Mouse (Mus musculus) hematopoietic stem cell, adult 5-6 weeks (primary cell): Measurements from ENCODE around the gene N4bp1. TPM values are rescaled to one million over a fixed set of nuclear protein-coding genes. Genes with fewer than 3 reads are reported as not detected.

Source experiments
- ATAC-seq, 2 experiments: fragments of 125-278 bp in 1 of 2; replicated peaks in 1 of 2; 2 replicates each; pipeline ENCODE4 v1.8.0; 2016 to 2017; ENCODE audit warnings: inconsistent platforms in 2 of 2, mild to moderate bottlenecking in 2 of 2, moderate number of reproducible peaks in 2 of 2, low read depth in 1 of 2, moderate TSS enrichment in 1 of 2; ENCODE audit not compliant: low FRiP score in 2 of 2, poor library complexity in 2 of 2, severe bottlenecking in 2 of 2, insufficient read depth in 1 of 2, low TSS enrichment in 1 of 2
- total RNA-seq: library from RNA; stranded (forward); fragments of 172-1452, 232-1000 nt; gene quantifications from 2 replicates; pipeline ENCODE4 v1.2.3, GENCODE M21; 2017

Gene N4bp1
- total RNA-seq, 1 experiment from 2014 or later, result 19.5 TPM

DNA sequence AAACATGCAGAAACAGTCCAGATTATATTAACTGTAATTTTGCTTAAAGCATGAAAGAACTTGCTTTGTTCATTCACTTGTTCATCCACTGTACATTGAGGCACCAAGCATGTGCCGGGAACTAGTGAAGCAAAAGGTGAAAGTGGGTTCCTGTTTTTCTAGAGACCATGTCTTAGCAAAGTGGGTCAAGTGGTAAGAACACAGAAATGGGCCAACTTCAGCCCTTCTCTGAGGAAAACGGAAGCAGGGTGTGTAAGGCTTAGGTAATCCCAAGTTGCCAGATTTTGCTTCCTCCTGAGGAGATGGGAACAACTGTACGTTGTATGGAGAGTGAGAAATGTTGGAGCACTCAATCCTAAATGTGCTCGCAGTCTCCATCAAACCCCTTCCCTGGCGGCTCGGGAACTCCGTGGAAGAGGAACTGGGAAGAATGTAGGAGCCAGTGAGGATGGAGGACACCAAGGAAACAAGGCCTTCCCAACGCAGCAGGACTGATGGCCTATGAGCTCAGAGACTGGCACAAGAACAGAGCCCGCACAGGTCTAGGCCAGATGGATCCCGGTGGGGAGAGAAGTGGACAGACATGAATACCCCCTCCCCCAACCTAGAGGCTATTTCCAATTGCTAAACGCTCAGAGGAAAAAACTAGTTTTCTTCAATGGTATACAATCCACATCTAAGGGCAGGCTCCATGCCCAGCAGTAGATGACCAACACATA, 12.8 kb downstream of the N4bp1 start:
- peak; percentile 12 to 50; a peak in 1 of 4 replicates for ATAC-seq

GRCm38 (mm10) chr8:86871421-86871820, 13.6 kb downstream of the N4bp1 start:
- ATAC-seq, result 0 out of 4 replicates have a peak, but pooled peaks of 1 of the 2 experiments have one; percentile 23

DNA sequence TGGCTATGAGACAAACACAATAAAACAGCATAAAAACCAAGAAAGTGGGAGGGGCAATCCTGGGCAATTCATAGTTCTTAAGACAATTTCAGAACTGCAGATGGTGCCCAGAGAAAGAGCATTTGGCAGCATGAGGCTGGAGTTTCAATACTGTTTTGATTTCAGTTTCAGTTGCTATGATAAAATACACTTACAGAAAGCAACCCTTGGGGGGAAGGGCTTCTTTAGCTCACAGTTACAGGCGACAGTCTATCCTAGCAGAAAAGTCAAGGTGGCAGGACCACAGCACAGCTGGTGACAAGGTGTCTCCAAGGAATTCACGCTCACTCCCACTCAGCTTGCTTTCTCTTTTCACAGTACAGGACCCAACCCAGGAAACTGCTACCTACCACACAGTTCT, 14.3 kb downstream of the N4bp1 start:
- ATAC-seq, result peak; percentile 23 to 44; a peak in 3 of 4 replicates

GRCm38 (mm10) chr8:86868041-86868440, 17.0 kb downstream of the N4bp1 start:
- ATAC-seq, result no peak

- no peak for ATAC-seq
Measured at GRCm38 (mm10) chr8:86864764-86865163, 20.3 kb downstream of the N4bp1 start.

GRCm38 (mm10) chr8:86862837-86863236, 22.2 kb downstream of the N4bp1 start:
- no peak for ATAC-seq

DNA sequence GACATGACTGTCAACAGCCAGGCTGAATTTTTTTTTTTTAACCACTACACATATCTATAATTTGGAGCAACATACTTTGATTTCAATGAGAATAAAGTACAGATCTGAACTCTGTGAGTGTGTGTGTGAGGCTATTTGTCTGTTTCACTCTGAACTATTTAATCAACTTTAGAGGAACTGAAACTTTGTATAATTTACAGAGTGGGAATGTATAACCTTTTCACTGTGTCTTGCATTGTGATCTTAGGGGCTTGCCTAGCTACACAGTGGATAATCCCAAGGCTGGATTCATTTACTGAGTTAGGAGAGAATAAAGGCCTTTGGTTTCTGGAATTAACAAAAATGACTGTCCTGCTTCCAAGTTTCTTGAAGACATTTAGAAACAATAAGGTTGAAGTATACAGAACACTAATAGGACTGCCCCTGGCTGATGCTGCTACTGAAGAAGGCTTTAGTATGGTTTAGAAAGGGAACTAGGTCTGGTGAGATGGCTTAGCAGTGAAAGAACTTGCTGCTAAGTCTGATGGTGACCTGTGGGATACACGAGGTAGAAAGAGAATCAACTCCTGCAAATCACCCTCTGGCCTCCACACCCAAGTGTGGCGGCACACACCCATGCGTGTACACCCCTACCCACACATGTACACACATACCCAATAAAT, 22.8 kb downstream of the N4bp1 start:
- no peak for ATAC-seq

DNA sequence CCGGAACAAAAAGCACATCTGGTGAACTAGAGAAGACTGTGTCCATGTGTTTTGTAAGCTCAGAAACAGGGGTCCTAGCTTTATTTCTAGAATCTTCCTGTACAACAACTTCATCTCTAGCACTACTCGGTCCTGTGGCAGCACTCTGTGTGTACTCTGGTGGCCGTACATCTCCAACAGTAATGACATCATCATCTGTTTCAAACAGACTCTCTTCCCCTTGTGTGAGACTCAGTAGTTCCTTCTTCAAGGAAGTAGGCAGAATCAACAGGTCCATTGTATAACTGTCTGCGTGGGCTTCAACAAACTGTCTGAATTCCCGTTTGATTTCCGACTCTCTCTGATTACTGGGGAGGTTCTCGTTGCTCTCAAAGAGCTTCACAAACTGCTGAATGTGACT, 23.5 kb downstream of the N4bp1 start:
- ATAC-seq, result no peak

GRCm38 (mm10) chr8:86856248-86856647, 28.8 kb downstream of the N4bp1 start:
- ATAC-seq, result no peak

DNA sequence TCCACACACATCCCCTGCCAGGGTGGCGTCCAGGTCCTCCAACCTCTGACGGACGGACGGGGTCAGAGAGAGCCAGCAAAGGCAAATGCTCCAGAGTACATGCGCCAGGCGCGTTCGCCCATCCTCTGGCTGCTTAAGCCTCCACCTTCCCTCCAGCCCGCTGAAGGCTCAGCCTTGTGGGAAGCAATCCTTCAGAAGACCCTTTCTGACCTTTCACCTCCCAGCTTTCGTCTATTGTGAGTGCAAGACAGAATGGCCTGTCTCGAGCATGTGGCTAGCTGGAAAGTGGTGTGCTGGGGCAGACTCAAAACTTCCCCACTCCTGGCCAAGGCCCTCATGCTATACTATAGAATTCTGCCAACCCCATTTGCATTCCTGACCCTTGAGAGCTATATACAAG, 30.4 kb downstream of the N4bp1 start:
- no peak for ATAC-seq

DNA sequence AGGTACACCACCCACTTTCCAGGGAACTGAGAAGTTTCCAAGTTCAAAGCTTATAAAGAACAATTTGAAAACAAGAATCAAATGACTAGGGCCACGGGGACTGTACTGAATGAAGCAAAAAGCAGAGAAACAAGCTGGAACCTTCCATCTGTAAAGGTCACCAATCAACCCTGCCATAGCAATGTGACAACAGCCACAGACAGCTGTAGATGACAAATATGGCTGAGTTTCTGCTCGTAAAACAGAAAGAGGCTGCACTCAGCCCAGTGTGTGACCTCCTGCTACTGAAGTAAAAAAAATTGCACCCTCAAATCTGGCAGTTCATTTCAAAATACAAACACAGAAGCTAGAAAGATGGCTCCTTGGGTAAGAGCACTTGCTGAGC, 31.1 kb downstream of the N4bp1 start:
- no peak for ATAC-seq

DNA sequence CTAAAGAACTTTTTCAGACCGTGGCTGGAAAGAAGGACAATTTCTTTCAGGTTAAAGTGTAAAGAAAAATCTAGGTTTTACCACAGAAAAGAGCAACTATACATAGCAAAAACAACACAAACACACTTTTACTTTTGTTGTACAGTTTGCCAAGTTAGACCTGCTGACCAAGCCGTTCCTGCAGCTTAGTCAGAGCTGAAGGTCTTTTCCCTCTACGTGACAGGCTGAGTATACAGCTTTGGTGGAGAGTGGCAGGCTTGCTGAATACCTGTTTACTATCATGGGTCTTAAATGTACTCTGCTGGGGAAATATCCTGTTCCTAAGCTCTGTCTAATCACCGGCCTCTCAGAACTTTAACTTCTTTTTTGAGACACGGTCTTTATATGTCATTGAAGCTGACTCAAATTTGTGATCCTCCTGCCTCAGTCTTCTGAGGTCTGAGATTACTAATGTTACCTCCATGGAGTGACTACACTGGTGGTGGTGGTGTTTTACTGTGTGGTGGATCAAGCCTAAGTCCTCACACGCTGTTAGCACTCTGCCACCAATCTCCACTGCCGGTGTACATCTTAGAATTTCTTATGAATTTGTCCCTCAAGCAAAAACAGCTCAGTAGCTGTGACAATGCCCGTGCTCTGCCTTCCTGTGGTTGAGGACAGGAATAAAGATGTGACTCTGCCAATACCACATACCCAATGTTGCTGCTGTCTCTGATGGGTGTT, 31.6 kb downstream of the N4bp1 start:
- ATAC-seq, result no peak

GRCm38 (mm10) chr8:86852491-86852890, 32.6 kb downstream of the N4bp1 start:
- ATAC-seq, result no peak

GRCm38 (mm10) chr8:86848876-86849275, 36.2 kb downstream of the N4bp1 start:
- no peak for ATAC-seq

GRCm38 (mm10) chr8:86848401-86848800, 36.7 kb downstream of the N4bp1 start:
- ATAC-seq, result no peak

DNA sequence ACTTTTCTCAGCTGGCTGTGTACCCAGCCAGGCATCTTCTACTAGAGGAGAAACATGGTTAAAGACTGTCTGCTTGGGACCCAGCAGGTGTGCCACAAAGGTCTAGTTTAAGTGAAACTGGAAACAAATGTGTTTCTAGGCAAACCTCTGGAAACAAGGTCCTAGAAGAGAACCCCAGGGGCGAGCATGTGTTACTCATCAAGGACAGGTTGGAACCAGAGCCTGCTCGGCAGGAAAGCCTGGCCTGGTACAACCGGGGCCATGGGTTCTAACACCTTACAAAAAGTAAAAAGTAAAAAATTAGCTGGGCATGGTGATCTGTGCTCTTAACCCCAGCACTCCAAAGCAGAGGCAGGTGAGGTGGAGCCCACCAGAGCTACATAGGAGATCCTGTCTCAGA, 38.0 kb downstream of the N4bp1 start:
- ATAC-seq, result no peak

DNA sequence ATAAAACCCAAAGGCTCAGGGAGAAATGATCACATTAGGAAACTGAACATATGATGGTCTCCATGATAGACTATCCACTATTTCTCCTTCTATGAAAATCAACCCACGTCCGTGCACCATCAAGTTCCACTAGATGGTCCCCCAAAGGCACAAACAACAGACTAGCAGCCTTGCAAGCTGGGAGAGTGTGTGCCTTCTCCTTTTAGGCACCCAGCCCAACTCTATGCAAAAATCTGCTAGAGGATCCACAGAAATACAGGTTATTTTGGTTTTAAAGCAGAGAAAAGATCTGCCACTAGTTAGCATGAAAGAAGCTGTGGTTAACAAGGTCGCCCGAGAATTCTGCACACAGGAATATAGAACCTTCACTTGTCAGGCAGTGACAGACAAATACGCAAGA, 39.2 kb downstream of the N4bp1 start:
- ATAC-seq, result no peak

DNA sequence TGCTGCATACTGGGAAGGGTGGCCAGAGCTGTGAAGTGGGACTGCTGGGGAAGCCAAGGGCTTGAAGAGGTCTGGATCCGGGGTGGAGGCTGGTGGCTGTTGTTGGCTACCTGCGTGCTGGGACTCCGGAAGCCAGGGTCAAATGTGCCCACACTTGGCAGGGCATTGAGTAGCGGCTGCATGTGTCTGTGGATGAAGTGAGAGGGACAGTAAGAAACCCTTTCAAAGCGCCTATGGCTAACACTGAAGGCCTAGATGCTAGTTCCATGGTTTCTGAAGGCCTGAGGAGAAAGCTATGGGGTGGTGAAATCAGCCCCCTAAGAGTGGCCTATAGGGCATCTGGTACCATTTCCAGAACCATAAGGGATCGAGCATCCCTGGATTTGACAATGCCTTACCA, 40.2 kb downstream of the N4bp1 start:
- ATAC-seq, result no peak
